Mouse (Mus musculus) kidney, embryonic 15.5 days (tissue): Measurements from ENCODE around the gene Gm21992. TPM values are rescaled to one million over a fixed set of nuclear protein-coding genes. Genes with fewer than 3 reads are reported as not detected.
A peak's percentile ranks its signal among the peaks of the same experiment; 100 is the strongest.

Experiments
- ATAC-seq: fragments of 200-750 bp; cut with Nextera tagmentation; replicated peaks from 2 replicates; pipeline ENCODE4 v1.8.0; 2017; ENCODE audit warnings: moderate TSS enrichment; ENCODE audit not compliant: low FRiP score
- H3K27ac ChIP-seq: fragments of 300-500 bp; sonication (generic); 2 replicates; pipeline ENCODE4 v1.5.1; 2015; ENCODE audit warnings: mild to moderate bottlenecking, inconsistent platforms
- H3K27me3 ChIP-seq: fragments of 300-500 bp; sonication (generic); 2 replicates; pipeline ENCODE4 v1.6.1; 2015; ENCODE audit warnings: inconsistent platforms
- H3K36me3 ChIP-seq: fragments of 300-500 bp; sonication (generic); 2 replicates; pipeline ENCODE4 v1.6.1; 2015; ENCODE audit warnings: inconsistent platforms
- H3K4me1 ChIP-seq: fragments of 300-500 bp; sonication (generic); 2 replicates; pipeline ENCODE4 v1.6.1; 2015; ENCODE audit warnings: inconsistent platforms
- H3K4me2 ChIP-seq: fragments of 300-500 bp; sonication (generic); 2 replicates; pipeline ENCODE4 v1.6.1; 2015; ENCODE audit warnings: moderate library complexity, mild to moderate bottlenecking, inconsistent platforms
- H3K4me3 ChIP-seq: fragments of 300-500 bp; sonication (generic); replicated peaks from 2 replicates; pipeline ENCODE4 v1.5.1; 2015; ENCODE audit warnings: mild to moderate bottlenecking, inconsistent platforms
- H3K9ac ChIP-seq: fragments of 300-500 bp; sonication (generic); 2 replicates; pipeline ENCODE4 v1.6.1; 2015; ENCODE audit warnings: mild to moderate bottlenecking, inconsistent platforms
- H3K9me3 ChIP-seq: fragments of 300-500 bp; sonication (generic); replicated peaks from 2 replicates; pipeline ENCODE4 v1.6.1; 2016; ENCODE audit warnings: inconsistent platforms
- whole genome bisulfite sequencing: fragments of 180-500 bp; shearing (Covaris S2); methylation state at CpG from one replicate; pipeline ENCODE4 v1.1.7; 2015; ENCODE audit warnings: mixed read lengths; 5-methylcytosine and 5-hydroxymethylcytosine counted together
- polyA plus RNA-seq: library from polyadenylated mRNA; unstranded; fragments of >200 nt; fragmentation: Nextera tagmentation; extraction: Ambion mirVana; gene quantifications from 2 replicates; pipeline ENCODE4 v1.2.1, GENCODE M21; 2015

Gm21992 gene
- polyA plus RNA-seq, 1 experiment from 2014 or later: 40.3 TPM

- WGBS: 59% methylated on average over 8 of the region's 8 CpGs
- H3K9ac ChIP-seq: no peak overlapping the region
- no peaks in the 10 kb centered on the region for H3K36me3 ChIP-seq
- H3K4me1 ChIP-seq: peaks cover 13% of the 10 kb centered on the region
- H3K4me2 ChIP-seq: no peak overlapping the region
- H3K4me3 ChIP-seq: no peak overlapping the region
- H3K27ac ChIP-seq: no peak overlapping the region
- H3K27me3 ChIP-seq: peaks cover 53% of the 10 kb centered on the region
- ATAC-seq: no peak
- H3K9me3 ChIP-seq: no peaks in the 10 kb centered on the region
These were observed 110.8 kb downstream of the Gm21992 start for GRCm38 (mm10) chr19:4700656-4701055.

GRCm38 (mm10) chr19:4699821-4700220, 111.6 kb downstream of the Gm21992 start:
- no peaks in the 10 kb centered on the region for H3K36me3 ChIP-seq
- peaks cover 13% of the 10 kb centered on the region for H3K4me1 ChIP-seq
- no peak overlapping the region for H3K4me2 ChIP-seq
- ATAC-seq: no peak
- peaks cover 58% of the 10 kb centered on the region for H3K27me3 ChIP-seq
- 27% methylated on average over 5 of the region's 5 CpGs for WGBS
- no peaks in the 10 kb centered on the region for H3K9me3 ChIP-seq
- H3K27ac ChIP-seq: no peak overlapping the region
- no peak overlapping the region for H3K4me3 ChIP-seq
- H3K9ac ChIP-seq: no peak overlapping the region

- Histone ChIP-seq H3K9ac (no peak overlapping the region), H3K4me1 (peaks cover 13% of the 10 kb centered on the region), H3K9me3 (no peaks in the 10 kb centered on the region), H3K4me2 (peak overlapping the region; percentile 89), H3K27me3 (peaks cover 62% of the 10 kb centered on the region), H3K27ac (no peak overlapping the region), H3K36me3 (no peaks in the 10 kb centered on the region), H3K4me3 (peak overlapping the region; percentile 56; the same call in 1 of the 2 replicates)
- no peak for ATAC-seq
- WGBS: 33% methylated on average over 8 of the region's 8 CpGs
These were observed 112.6 kb downstream of the Gm21992 start for GRCm38 (mm10) chr19:4698856-4699255.

- peaks cover 13% of the 10 kb centered on the region for H3K4me1 ChIP-seq
These were observed 113.2 kb downstream of the Gm21992 start, which contains the start of gene Gm960 for GRCm38 (mm10) chr19:4698205-4698677. Gene Gm960, minus strand, starts transcription at chr19:4698668.

GRCm38 (mm10) chr19:4697721-4698120, 113.7 kb downstream of the Gm21992 start:
- Histone ChIP-seq H3K36me3 (no peaks in the 10 kb centered on the region), H3K4me1 (peaks cover 13% of the 10 kb centered on the region), H3K4me2 (peak overlapping the region; percentile 89), H3K27me3 (peaks cover 66% of the 10 kb centered on the region), H3K4me3 (peak overlapping the region; percentile 56), H3K27ac (no peak overlapping the region), H3K9ac (0 out of 2 replicates have a peak overlapping the region, but pooled peaks have one; percentile 49), H3K9me3 (no peaks in the 10 kb centered on the region)
- 77% methylated on average over 9 of the region's 9 CpGs for WGBS
- no peak for ATAC-seq

More at GRCm38 (mm10) chr19:4698205-4698677, 113.2 kb downstream of the Gm21992 start, which contains the start of gene Gm960:
- Histone ChIP-seq H3K9me3 (no peaks in the 10 kb centered on the region), H3K9ac (peak within 1 kb of the TSS; percentile 49), H3K36me3 (no peaks in the 10 kb centered on the region), H3K27me3 (peaks cover 64% of the 10 kb centered on the region), H3K4me2 (peak within 1 kb of the TSS; percentile 89), H3K27ac (no peak within 1 kb of the TSS), H3K4me3 (peak within 1 kb of the TSS; percentile 56)
- under 1% methylated on average over 40 of the region's 40 CpGs for WGBS
- peak; percentile 90 for ATAC-seq

- no peaks in the 10 kb centered on the region for H3K9me3 ChIP-seq
- no peak for ATAC-seq
- H3K27ac ChIP-seq: no peak overlapping the region
- H3K9ac ChIP-seq: no peak overlapping the region
- no peak overlapping the region for H3K4me2 ChIP-seq
- peaks cover 68% of the 10 kb centered on the region for H3K27me3 ChIP-seq
- peaks cover 13% of the 10 kb centered on the region for H3K4me1 ChIP-seq
- no peaks in the 10 kb centered on the region for H3K36me3 ChIP-seq
- H3K4me3 ChIP-seq: no peak overlapping the region
- WGBS: 90% methylated on average over 3 of the region's 3 CpGs
These were observed 114.3 kb downstream of the Gm21992 start for GRCm38 (mm10) chr19:4697121-4697520.

GRCm38 (mm10) chr19:4694346-4694745, 117.1 kb downstream of the Gm21992 start:
- H3K9ac ChIP-seq: no peak overlapping the region
- H3K9me3 ChIP-seq: no peaks in the 10 kb centered on the region
- ATAC-seq: no peak
- H3K4me3 ChIP-seq: no peak overlapping the region
- H3K27ac ChIP-seq: no peak overlapping the region
- peaks cover 13% of the 10 kb centered on the region for H3K4me1 ChIP-seq
- peaks cover 55% of the 10 kb centered on the region for H3K27me3 ChIP-seq
- WGBS: 57% methylated on average over 3 of the region's 3 CpGs
- H3K4me2 ChIP-seq: no peak overlapping the region
- H3K36me3 ChIP-seq: no peaks in the 10 kb centered on the region

Other genes starting within 250 kb of the Gm21992 start
- 6.6 and 7.7 TPM in 2 replicates for gene Lrfn4, start 195.9 kb downstream of the Gm21992 start, polyA plus RNA-seq
- 79.8 and 80.5 TPM in 2 replicates for gene Rce1, start 186.0 kb downstream of the Gm21992 start, polyA plus RNA-seq
- 2.0 and 3.4 TPM in 2 replicates for gene Gm960, start 112.9 kb downstream of the Gm21992 start, polyA plus RNA-seq
- gene Sptbn2, start 100.4 kb downstream of the Gm21992 start, polyA plus RNA-seq: 2.7 and 2.9 TPM in 2 replicates
- gene Rbm4b, start 55.1 kb downstream of the Gm21992 start, polyA plus RNA-seq: 75.2 and 75.5 TPM in 2 replicates
- 66.1 and 67.6 TPM in 2 replicates for gene Rbm4, start 17.7 kb downstream of the Gm21992 start, polyA plus RNA-seq
- 97.3 and 103 TPM in 2 replicates for gene Rbm14, start within 50 bp of the Gm21992 start, polyA plus RNA-seq
- gene Ccs, start 27.7 kb upstream of the Gm21992 start, polyA plus RNA-seq: 59.3 and 64.5 TPM in 2 replicates
- not detected in 2 replicates for gene Ccdc87, start 27.8 kb upstream of the Gm21992 start, polyA plus RNA-seq
- 48.2 and 58.1 TPM in 2 replicates for gene Ctsf, start 43.5 kb upstream of the Gm21992 start, polyA plus RNA-seq
- gene Actn3, start 66.3 kb upstream of the Gm21992 start, polyA plus RNA-seq: 10.6 and 12.0 TPM in 2 replicates
- 10.8 and 12.0 TPM in 2 replicates for gene Zdhhc24, start 67.1 kb upstream of the Gm21992 start, polyA plus RNA-seq
- 5.2 and 6.7 TPM in 2 replicates for gene Bbs1, start 95.0 kb upstream of the Gm21992 start, polyA plus RNA-seq
- 96.4 and 108 TPM in 2 replicates for gene Dpp3, start 116.7 kb upstream of the Gm21992 start, polyA plus RNA-seq
- 2.9 and 3.0 TPM in 2 replicates for gene Peli3, start 131.5 kb upstream of the Gm21992 start, polyA plus RNA-seq
- 108 and 125 TPM in 2 replicates for gene Mrpl11, start 150.5 kb upstream of the Gm21992 start, polyA plus RNA-seq
- gene Npas4, start 178.7 kb upstream of the Gm21992 start, polyA plus RNA-seq: 0.18 TPM in 1 of 2 replicates, not detected in the other
- 6.0 and 7.0 TPM in 2 replicates for gene Slc29a2, start 212.2 kb upstream of the Gm21992 start, polyA plus RNA-seq
- gene B4gat1, start 227.2 kb upstream of the Gm21992 start, polyA plus RNA-seq: 51.0 and 51.7 TPM in 2 replicates
- gene AC124502.3, start 227.3 kb upstream of the Gm21992 start, polyA plus RNA-seq: 2.1 and 2.3 TPM in 2 replicates
- 44.0 and 51.6 TPM in 2 replicates for gene Brms1, start 229.7 kb upstream of the Gm21992 start, polyA plus RNA-seq
- 3.0 and 4.2 TPM in 2 replicates for gene Rin1, start 238.9 kb upstream of the Gm21992 start, polyA plus RNA-seq